Mouse (Mus musculus) kidney, embryonic 14.5 days (tissue): ENCODE measurements around the gene Tmprss6. TPM values are rescaled to one million over a fixed set of nuclear protein-coding genes. Genes with fewer than 3 reads are reported as not detected.

ENCODE experiments used
- ATAC-seq: fragments of 200-750 bp; cut with Nextera tagmentation; 2 replicates; pipeline ENCODE4 v1.8.0; 2017; ENCODE audit warnings: moderate number of reproducible peaks, mild to moderate bottlenecking, moderate TSS enrichment, moderate library complexity; ENCODE audit not compliant: low FRiP score, low TSS enrichment
- H3K27ac ChIP-seq: fragments of 300-500 bp; sonication (generic); 2 replicates; pipeline ENCODE4 v1.5.1; 2014; ENCODE audit warnings: low read depth, mild to moderate bottlenecking, low read length, moderate library complexity, mixed read lengths
- H3K27me3 ChIP-seq: fragments of 300-500 bp; sonication (generic); 2 replicates; pipeline ENCODE4 v1.6.1; 2014; ENCODE audit warnings: mild to moderate bottlenecking, low read length; ENCODE audit not compliant: control insufficient read depth, insufficient read depth
- H3K36me3 ChIP-seq: fragments of 300-500 bp; sonication (generic); 2 replicates; pipeline ENCODE4 v1.6.1; 2014; ENCODE audit warnings: low read length, mixed read lengths; ENCODE audit not compliant: control insufficient read depth, insufficient read depth
- H3K4me1 ChIP-seq: fragments of 300-500 bp; sonication (generic); 2 replicates; pipeline ENCODE4 v1.6.1; 2014; ENCODE audit warnings: low read length, mixed read lengths; ENCODE audit not compliant: control insufficient read depth, insufficient read depth
- H3K4me2 ChIP-seq: fragments of 300-500 bp; sonication (generic); replicated peaks from 2 replicates; pipeline ENCODE4 v1.6.1; 2014; ENCODE audit warnings: low read depth, mild to moderate bottlenecking, low read length
- H3K4me3 ChIP-seq: fragments of 300-500 bp; sonication (generic); 2 replicates; pipeline ENCODE4 v1.5.1; 2014; ENCODE audit warnings: mild to moderate bottlenecking, low read length
- H3K9ac ChIP-seq: fragments of 300-500 bp; sonication (generic); 2 replicates; pipeline ENCODE4 v1.6.1; 2014; ENCODE audit warnings: low read depth, mild to moderate bottlenecking, low read length, moderate library complexity
- H3K9me3 ChIP-seq: fragments of 300-500 bp; sonication (generic); 2 replicates; pipeline ENCODE4 v1.6.1; 2016; ENCODE audit warnings: low read length; ENCODE audit not compliant: control insufficient read depth
- WGBS: fragments of 180-500 bp; shearing (Covaris S2); extraction: QIAGEN DNeasy Blood & Tissue Kit; methylation state at CpG from one replicate; pipeline ENCODE4 v1.1.7; 2014; 5-methylcytosine and 5-hydroxymethylcytosine counted together
- polyA plus RNA-seq: library from polyadenylated mRNA; unstranded; fragments of >200 nt; fragmentation: Nextera tagmentation; extraction: Ambion mirVana; gene quantifications from 2 replicates; pipeline ENCODE4 v1.2.1, GENCODE M21; 2014

Tmprss6 gene
- polyA plus RNA-seq, 1 experiment from 2014 or later = 0.34 TPM

DNA sequence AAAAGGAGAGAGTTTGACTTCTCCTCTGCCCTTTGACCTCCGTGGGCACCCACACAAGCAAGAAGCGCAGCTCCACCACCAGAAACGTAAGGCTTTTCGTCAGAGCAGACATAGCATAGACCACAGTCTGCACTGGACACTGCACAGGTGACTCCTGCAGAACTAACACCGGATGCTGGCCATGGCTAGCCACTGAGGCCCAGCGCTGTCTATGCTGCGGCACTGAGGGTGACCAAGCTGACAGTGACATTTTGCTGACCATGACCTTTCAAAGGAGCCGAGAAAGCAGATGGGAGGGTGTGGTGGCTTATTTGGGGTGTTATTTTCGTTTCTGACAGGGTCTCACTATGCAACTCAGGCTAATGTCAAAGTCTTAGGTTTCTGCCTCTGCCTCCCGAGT, 11.2 kb downstream of the Tmprss6 start:
- Histone ChIP-seq H3K9ac (no peak overlapping the region), H3K9me3 (no peaks in the 10 kb centered on the region), H3K27me3 (no peaks in the 10 kb centered on the region), H3K27ac (no peak overlapping the region), H3K4me3 (no peak overlapping the region), H3K4me1 (no peaks in the 10 kb centered on the region), H3K36me3 (no peaks in the 10 kb centered on the region), H3K4me2 (no peak overlapping the region)
- ATAC-seq = no peak
- 67% methylated on average over 10 of the region's 10 CpGs for WGBS

DNA sequence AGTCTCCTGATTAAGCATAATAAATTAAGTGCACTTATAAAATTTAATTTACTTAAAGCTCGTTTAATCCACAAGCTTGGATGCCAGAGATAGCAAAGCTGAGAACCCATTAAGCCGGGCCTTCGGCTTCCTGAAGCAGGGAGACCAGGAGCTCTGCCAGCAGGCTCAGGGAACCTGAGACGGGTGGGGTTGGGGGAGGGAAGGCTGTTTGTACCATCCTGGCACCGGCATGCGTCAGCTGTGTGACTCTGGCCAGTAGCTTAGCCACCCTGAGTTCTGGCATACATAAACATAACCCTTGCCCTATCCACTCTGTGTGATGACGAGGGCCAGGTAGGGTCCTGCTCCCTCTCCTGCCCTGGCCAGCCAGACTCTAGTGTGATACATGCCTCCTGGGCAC, 12.4 kb downstream of the Tmprss6 start:
- Histone ChIP-seq H3K4me1 (no peaks in the 10 kb centered on the region), H3K27me3 (no peaks in the 10 kb centered on the region), H3K9ac (no peak overlapping the region), H3K36me3 (no peaks in the 10 kb centered on the region), H3K4me2 (no peak overlapping the region), H3K4me3 (no peak overlapping the region), H3K27ac (no peak overlapping the region), H3K9me3 (no peaks in the 10 kb centered on the region)
- 0 out of 2 replicates have a peak, but pooled peaks have one; percentile 28 for ATAC-seq
- 38% methylated on average over 7 of the region's 7 CpGs for WGBS

DNA sequence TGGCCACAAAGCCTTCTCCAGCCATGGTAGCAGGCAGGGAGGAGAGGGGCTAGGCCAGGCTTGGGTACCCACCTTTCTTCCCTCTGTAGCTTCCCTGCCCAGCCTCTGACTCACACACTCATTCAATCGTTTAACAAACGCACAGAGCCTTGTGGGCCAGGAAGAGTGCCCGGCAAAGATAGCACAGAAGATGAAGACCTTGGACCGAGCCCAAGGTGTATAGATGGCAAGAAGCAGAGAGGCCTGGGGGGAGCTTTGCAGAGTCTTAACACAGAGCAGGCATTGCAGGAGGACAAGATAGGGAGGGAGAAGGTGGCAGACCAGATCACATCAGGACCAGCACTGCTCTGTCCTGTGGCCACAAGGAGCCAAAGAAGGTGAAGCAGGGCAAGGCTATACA, 13.3 kb downstream of the Tmprss6 start:
- Histone ChIP-seq H3K4me1 (no peaks in the 10 kb centered on the region), H3K9ac (no peak overlapping the region), H3K27ac (no peak overlapping the region), H3K4me2 (no peak overlapping the region), H3K9me3 (no peaks in the 10 kb centered on the region), H3K27me3 (no peaks in the 10 kb centered on the region), H3K36me3 (no peaks in the 10 kb centered on the region), H3K4me3 (no peak overlapping the region)
- no peak for ATAC-seq
- 76% methylated on average over 4 of the region's 4 CpGs for WGBS

DNA sequence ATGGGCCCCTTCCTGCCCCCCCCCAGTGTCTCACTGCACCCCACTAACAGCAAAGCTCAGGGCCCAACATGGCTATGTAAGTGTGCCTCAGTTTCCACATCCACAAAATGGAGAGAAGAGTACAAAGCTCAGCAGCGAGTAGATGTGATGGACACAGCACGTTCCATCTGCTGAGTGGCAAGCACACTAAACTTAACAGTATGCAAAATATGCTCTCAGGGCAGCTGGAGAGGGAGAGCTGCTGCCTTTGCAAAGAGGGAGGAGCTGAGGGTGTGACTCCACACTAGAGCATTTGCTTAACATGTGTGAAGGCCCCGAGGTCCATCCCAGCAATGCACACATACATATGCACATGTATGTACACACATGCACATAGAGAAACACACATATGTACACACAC, 15.5 kb downstream of the Tmprss6 start:
- H3K27me3 ChIP-seq = no peaks in the 10 kb centered on the region
- WGBS = 81% methylated on average over 3 of the region's 3 CpGs
- H3K4me3 ChIP-seq = no peak overlapping the region
- no peak overlapping the region for H3K27ac ChIP-seq
- H3K4me1 ChIP-seq = no peaks in the 10 kb centered on the region
- no peak overlapping the region for H3K9ac ChIP-seq
- no peaks in the 10 kb centered on the region for H3K36me3 ChIP-seq
- no peak overlapping the region for H3K4me2 ChIP-seq
- no peaks in the 10 kb centered on the region for H3K9me3 ChIP-seq
- no peak for ATAC-seq

DNA sequence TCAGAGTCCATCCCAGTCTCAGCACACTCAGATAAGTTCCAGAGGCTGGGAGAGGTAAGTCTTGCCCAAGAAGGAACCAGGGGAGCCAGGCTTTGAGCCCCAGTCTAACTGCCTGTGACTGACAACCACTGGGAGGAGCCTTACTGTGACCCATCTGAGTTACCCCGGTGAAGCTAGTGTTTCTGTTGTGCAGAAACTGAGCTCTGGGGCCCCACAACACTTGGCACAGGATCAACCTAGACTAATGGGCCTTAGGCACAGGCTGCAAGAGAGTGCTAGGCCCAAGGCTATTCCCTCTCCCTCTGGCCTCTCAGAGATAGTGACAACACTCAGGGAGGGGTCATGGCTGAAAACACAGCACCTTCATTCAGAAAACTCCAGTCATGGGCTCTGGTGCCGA, 17.2 kb downstream of the Tmprss6 start:
- Histone ChIP-seq H3K4me3 (no peak overlapping the region), H3K4me2 (no peak overlapping the region), H3K4me1 (no peaks in the 10 kb centered on the region), H3K9me3 (no peaks in the 10 kb centered on the region), H3K27me3 (no peaks in the 10 kb centered on the region), H3K27ac (no peak overlapping the region), H3K9ac (no peak overlapping the region), H3K36me3 (no peaks in the 10 kb centered on the region)
- no peak for ATAC-seq
- WGBS = 77% methylated on average over 2 of the region's 2 CpGs

DNA sequence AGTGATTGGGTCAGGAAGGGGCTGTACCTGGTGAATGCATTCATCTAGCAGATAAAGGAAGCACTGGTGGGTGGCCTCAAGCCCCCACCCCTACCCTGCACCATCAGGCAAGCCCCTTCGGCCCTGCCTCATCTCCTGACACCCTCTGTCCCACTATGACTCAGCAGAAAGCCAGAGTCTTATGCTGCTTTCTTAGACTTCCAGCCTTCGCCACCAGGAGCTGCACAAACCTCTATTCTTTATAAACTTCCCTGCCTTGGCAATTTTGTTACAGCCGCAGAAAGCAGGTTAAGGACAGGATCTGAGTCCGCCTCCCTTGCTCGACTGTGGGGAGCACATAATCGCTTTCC, 18.0 kb downstream of the Tmprss6 start:
- Histone ChIP-seq H3K4me2 (no peak overlapping the region), H3K27me3 (no peaks in the 10 kb centered on the region), H3K9ac (no peak overlapping the region), H3K9me3 (no peaks in the 10 kb centered on the region), H3K4me1 (no peaks in the 10 kb centered on the region), H3K27ac (no peak overlapping the region), H3K36me3 (no peaks in the 10 kb centered on the region), H3K4me3 (no peak overlapping the region)
- WGBS = 90% methylated on average over 6 of the region's 6 CpGs
- ATAC-seq = no peak

DNA sequence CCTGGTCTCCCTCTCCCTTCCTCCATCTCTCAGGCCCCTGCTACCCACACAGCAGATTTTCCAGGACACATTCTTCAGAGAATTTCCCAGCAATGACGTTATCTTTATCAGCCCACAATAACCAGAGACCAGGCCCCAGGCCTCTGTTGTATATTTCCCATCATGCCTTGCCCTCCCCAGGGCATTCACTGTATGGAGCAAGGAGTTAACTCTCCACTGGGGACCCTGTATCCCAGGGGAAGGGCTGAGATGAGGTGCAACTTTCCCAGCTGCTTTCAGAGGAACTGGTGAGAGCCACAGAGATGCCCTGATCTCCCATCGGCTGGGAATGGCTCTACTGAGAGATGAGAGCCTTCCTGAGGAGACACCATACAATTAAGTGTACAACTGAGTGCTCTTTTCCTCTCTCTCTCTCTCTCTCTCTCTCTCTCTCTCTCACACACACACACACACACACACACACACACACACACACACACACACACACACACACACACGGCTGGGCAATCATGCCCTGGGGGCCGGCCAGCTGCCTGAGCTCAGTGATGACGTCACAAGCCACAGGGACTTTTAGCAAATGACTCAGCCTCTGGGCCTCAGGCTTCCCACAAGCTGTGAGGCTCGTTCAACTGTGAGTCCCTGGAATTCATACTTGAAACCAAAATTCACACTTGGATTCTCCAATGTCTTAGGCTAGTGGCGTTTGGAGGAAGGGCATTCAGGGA, 18.6 kb downstream of the Tmprss6 start:
- Histone ChIP-seq H3K4me3 (no peak overlapping the region), H3K4me2 (no peak overlapping the region), H3K36me3 (no peaks in the 10 kb centered on the region), H3K9ac (no peak overlapping the region), H3K9me3 (no peaks in the 10 kb centered on the region), H3K4me1 (no peaks in the 10 kb centered on the region), H3K27me3 (no peaks in the 10 kb centered on the region), H3K27ac (no peak overlapping the region)
- WGBS = 53% methylated on average over 7 of the region's 7 CpGs
- ATAC-seq = no peak

DNA sequence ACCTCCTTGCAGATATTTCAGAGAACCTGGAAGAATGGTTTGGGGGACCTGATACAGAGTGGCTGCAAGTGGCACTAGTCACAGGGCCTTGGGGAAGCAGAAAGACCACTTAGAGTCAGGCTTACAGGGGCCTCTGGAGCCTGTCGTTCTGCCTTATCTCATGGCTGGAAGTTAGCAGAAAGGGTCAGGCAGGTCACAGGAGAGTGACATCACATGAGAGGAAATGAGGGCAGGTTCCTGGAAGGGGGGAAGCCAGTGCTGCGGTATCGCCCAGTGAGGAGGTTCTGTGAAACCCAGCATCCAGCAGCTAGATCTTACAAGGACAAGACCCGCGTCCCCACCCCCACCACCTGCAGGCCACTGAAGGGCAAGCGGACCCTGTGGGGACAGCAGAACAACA, 19.3 kb downstream of the Tmprss6 start:
- Histone ChIP-seq H3K36me3 (no peaks in the 10 kb centered on the region), H3K27me3 (no peaks in the 10 kb centered on the region), H3K4me2 (no peak overlapping the region), H3K4me3 (no peak overlapping the region), H3K27ac (no peak overlapping the region), H3K9me3 (no peaks in the 10 kb centered on the region), H3K9ac (0 out of 2 replicates have a peak overlapping the region, but pooled peaks have one; percentile 2), H3K4me1 (no peaks in the 10 kb centered on the region)
- no peak for ATAC-seq
- WGBS = 64% methylated on average over 6 of the region's 6 CpGs

DNA sequence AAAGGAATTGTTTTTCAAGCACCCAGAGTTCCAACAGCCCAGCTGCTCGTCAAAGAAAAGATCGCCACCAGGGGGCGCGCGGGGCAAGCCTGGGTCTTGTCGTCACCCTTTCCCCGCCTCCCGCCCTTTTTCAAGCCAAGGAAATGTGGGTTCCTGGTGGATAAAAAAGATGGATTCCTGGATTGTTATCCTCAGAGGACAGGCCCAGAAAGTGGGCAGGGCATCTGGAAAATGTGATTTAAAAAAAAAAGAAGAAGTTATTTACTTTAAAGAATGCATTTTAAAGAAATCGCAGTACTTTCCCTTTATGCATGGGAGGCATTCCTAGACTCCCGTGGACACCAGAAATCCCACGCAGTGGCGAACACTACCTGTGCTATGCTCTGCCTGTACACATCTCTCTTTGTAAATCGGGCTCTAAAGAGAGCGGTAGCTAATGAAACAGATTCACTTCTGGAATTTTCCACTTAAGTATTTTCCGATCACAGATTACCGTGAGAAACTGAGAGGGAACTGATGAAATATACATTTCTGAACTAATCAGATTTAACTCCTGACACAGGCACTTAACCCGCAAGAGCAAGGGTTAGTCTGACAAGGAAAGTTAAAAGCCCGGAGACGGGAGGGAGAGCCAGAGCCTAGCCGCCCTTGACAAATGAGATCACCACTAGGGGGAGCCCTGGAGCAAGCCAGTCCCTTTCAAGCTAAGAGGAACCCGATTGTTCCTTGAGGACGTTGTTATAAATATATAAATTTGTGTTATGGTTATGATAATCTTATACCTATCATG, 20.5 kb downstream of the Tmprss6 start:
- H3K27me3 ChIP-seq = no peaks in the 10 kb centered on the region; the same call in 1 of the 2 replicates
- H3K9ac ChIP-seq = peak overlapping the region; percentile 59; the same call in 1 of the 2 replicates
- H3K9me3 ChIP-seq = no peaks in the 10 kb centered on the region
- peak; percentile 58 for ATAC-seq
- whole genome bisulfite sequencing = under 1% methylated on average over 22 of the region's 22 CpGs
- H3K36me3 ChIP-seq = no peaks in the 10 kb centered on the region
- H3K4me3 ChIP-seq = peak overlapping the region; percentile 29
- H3K4me2 ChIP-seq = peak overlapping the region; percentile 63
- no peaks in the 10 kb centered on the region; the same call in 1 of the 2 replicates for H3K4me1 ChIP-seq
- peak overlapping the region; percentile 86; the same call in 1 of the 2 replicates for H3K27ac ChIP-seq
